Mouse (Mus musculus): ENCODE data around the gene Snx12. TPM values are rescaled to one million over a fixed set of nuclear protein-coding genes. Genes with fewer than 3 reads are reported as not detected.
A peak's percentile ranks its signal among the peaks of the same experiment; 100 is the strongest.
"Not testable (repeated sequence)": the region's sequence is repeated elsewhere in the genome, so short reads cannot be mapped to it uniquely, and the experiment has no call there.

Snx12 gene
- polyA plus RNA-seq, 1 experiment from 2014 or later: 54.4 TPM

GRCm38 (mm10) chrX:101120546-101120945, 101.8 kb downstream of the Snx12 start:
- no peak overlapping the region for H3K4me3 ChIP-seq (ENCODE audit: low read depth, low read length)
- no peak overlapping the region for H3K4me2 ChIP-seq (ENCODE audit: low read length)
- H3K4me1 ChIP-seq (ENCODE audit: control insufficient read depth, insufficient read depth, low read length): no peaks in the 10 kb centered on the region
- H3K27me3 ChIP-seq (replicated peaks; ENCODE audit: control insufficient read depth, insufficient read depth, low read length): no peaks in the 10 kb centered on the region
- no peak overlapping the region for H3K9ac ChIP-seq (ENCODE audit: low read length)
- ATAC-seq (no peak), DNase-seq (ENCODE audit: low spot score) (peak; percentile 7)
- H3K9me3 ChIP-seq (replicated peaks; ENCODE audit: control insufficient read depth, low read length): no peaks in the 10 kb centered on the region
- no peaks in the 10 kb centered on the region for H3K36me3 ChIP-seq (ENCODE audit: control insufficient read depth, insufficient read depth, low read length)
- H3K27ac ChIP-seq (ENCODE audit: low read depth, low read length): no peak overlapping the region
- WGBS: 59% methylated on average over 1 of the region's 1 CpGs

- no peaks in the 10 kb centered on the region for H3K27me3 ChIP-seq (replicated peaks; ENCODE audit: control insufficient read depth, insufficient read depth, low read length)
- WGBS: 49% methylated on average over 11 of the region's 11 CpGs
- ATAC-seq (no peak), DNase-seq (ENCODE audit: low spot score) (no peak)
- H3K9ac ChIP-seq (ENCODE audit: low read length): no peak within 1 kb of the TSS
- peak within 1 kb of the TSS; percentile 52 for H3K4me2 ChIP-seq (ENCODE audit: low read length)
- peak within 1 kb of the TSS; percentile 19 for H3K4me3 ChIP-seq (ENCODE audit: low read depth, low read length)
- no peak within 1 kb of the TSS for H3K27ac ChIP-seq (ENCODE audit: low read depth, low read length)
- H3K9me3 ChIP-seq (replicated peaks; ENCODE audit: control insufficient read depth, low read length): no peaks in the 10 kb centered on the region
- H3K36me3 ChIP-seq (ENCODE audit: control insufficient read depth, insufficient read depth, low read length): no peaks in the 10 kb centered on the region
- H3K4me1 ChIP-seq (ENCODE audit: control insufficient read depth, insufficient read depth, low read length): no peaks in the 10 kb centered on the region
Measured at GRCm38 (mm10) chrX:101085920-101086319, 136.4 kb downstream of the Snx12 start, which contains the start of gene Slc7a3. Gene Slc7a3 (minus strand): TSS chrX:101086020.

- not testable (repeated sequence) for H3K27ac ChIP-seq (ENCODE audit: low read depth, low read length); H3K9me3 ChIP-seq (replicated peaks; ENCODE audit: control insufficient read depth, low read length); DNase-seq (ENCODE audit: low spot score); H3K27me3 ChIP-seq (replicated peaks; ENCODE audit: control insufficient read depth, insufficient read depth, low read length); ATAC-seq; H3K9ac ChIP-seq (ENCODE audit: low read length); H3K4me1 ChIP-seq (ENCODE audit: control insufficient read depth, insufficient read depth, low read length); H3K36me3 ChIP-seq (ENCODE audit: control insufficient read depth, insufficient read depth, low read length)
- peak overlapping the region; percentile 52 for H3K4me2 ChIP-seq (ENCODE audit: low read length)
- 30% methylated on average over 6 of the region's 9 CpGs for WGBS
- peak overlapping the region; percentile 19 for H3K4me3 ChIP-seq (ENCODE audit: low read depth, low read length)
Measured at GRCm38 (mm10) chrX:101085211-101085610, 137.2 kb downstream of the Snx12 start.

GRCm38 (mm10) chrX:101084192-101084591, 138.2 kb downstream of the Snx12 start:
- DNase-seq (ENCODE audit: low spot score) (no peak), ATAC-seq (no peak)
- no peak overlapping the region for H3K9ac ChIP-seq (ENCODE audit: low read length)
- no peak overlapping the region for H3K27ac ChIP-seq (ENCODE audit: low read depth, low read length)
- WGBS: 50% methylated on average over 2 of the region's 2 CpGs
- H3K4me1 ChIP-seq (ENCODE audit: control insufficient read depth, insufficient read depth, low read length): no peaks in the 10 kb centered on the region
- H3K36me3 ChIP-seq (ENCODE audit: control insufficient read depth, insufficient read depth, low read length): no peaks in the 10 kb centered on the region
- no peaks in the 10 kb centered on the region for H3K9me3 ChIP-seq (replicated peaks; ENCODE audit: control insufficient read depth, low read length)
- no peak overlapping the region for H3K4me2 ChIP-seq (ENCODE audit: low read length)
- no peak overlapping the region for H3K4me3 ChIP-seq (ENCODE audit: low read depth, low read length)
- H3K27me3 ChIP-seq (replicated peaks; ENCODE audit: control insufficient read depth, insufficient read depth, low read length): no peaks in the 10 kb centered on the region

- 70% methylated on average over 1 of the region's 1 CpGs for WGBS
- no peak overlapping the region for H3K4me3 ChIP-seq (ENCODE audit: low read depth, low read length)
Measured at GRCm38 (mm10) chrX:101065245-101065644, 157.1 kb downstream of the Snx12 start.

GRCm38 (mm10) chrX:101063503-101063902, 158.9 kb downstream of the Snx12 start:
- no peak overlapping the region for H3K27ac ChIP-seq (ENCODE audit: low read depth, low read length)
- 43% methylated on average over 2 of the region's 2 CpGs for WGBS
- peak; percentile 68; the same call in 1 of the 2 replicates for ATAC-seq
- H3K36me3 ChIP-seq (ENCODE audit: control insufficient read depth, insufficient read depth, low read length): no peaks in the 10 kb centered on the region
- H3K4me1 ChIP-seq (ENCODE audit: control insufficient read depth, insufficient read depth, low read length): no peaks in the 10 kb centered on the region
- peak; percentile 72 for DNase-seq (ENCODE audit: low spot score)
- H3K9ac ChIP-seq (ENCODE audit: low read length): no peak overlapping the region
- no peaks in the 10 kb centered on the region for H3K9me3 ChIP-seq (replicated peaks; ENCODE audit: control insufficient read depth, low read length)
- no peak overlapping the region for H3K4me2 ChIP-seq (ENCODE audit: low read length)
- H3K27me3 ChIP-seq (replicated peaks; ENCODE audit: control insufficient read depth, insufficient read depth, low read length): no peaks in the 10 kb centered on the region
- H3K4me3 ChIP-seq (ENCODE audit: low read depth, low read length): no peak overlapping the region

More at GRCm38 (mm10) chrX:101065245-101065644, 157.1 kb downstream of the Snx12 start:
- Histone ChIP-seq H3K27me3 (replicated peaks; ENCODE audit: control insufficient read depth, insufficient read depth, low read length) (no peaks in the 10 kb centered on the region), H3K9ac (ENCODE audit: low read length) (no peak overlapping the region), H3K4me2 (ENCODE audit: low read length) (no peak overlapping the region), H3K4me1 (ENCODE audit: control insufficient read depth, insufficient read depth, low read length) (no peaks in the 10 kb centered on the region), H3K9me3 (replicated peaks; ENCODE audit: control insufficient read depth, low read length) (no peaks in the 10 kb centered on the region), H3K36me3 (ENCODE audit: control insufficient read depth, insufficient read depth, low read length) (no peaks in the 10 kb centered on the region), H3K27ac (ENCODE audit: low read depth, low read length) (no peak overlapping the region)
- DNase-seq (ENCODE audit: low spot score) (peak; percentile 66), ATAC-seq (no peak)

- H3K4me1 ChIP-seq (ENCODE audit: control insufficient read depth, insufficient read depth, low read length): no peaks in the 10 kb centered on the region
- ATAC-seq (no peak), DNase-seq (ENCODE audit: low spot score) (no peak)
- no peak within 1 kb of the TSS for H3K9ac ChIP-seq (ENCODE audit: low read length)
- H3K27me3 ChIP-seq (replicated peaks; ENCODE audit: control insufficient read depth, insufficient read depth, low read length): no peaks in the 10 kb centered on the region
- H3K4me2 ChIP-seq (ENCODE audit: low read length): no peak within 1 kb of the TSS
- WGBS: 88% methylated on average over 31 of the region's 31 CpGs
- H3K9me3 ChIP-seq (replicated peaks; ENCODE audit: control insufficient read depth, low read length): no peaks in the 10 kb centered on the region
- H3K27ac ChIP-seq (ENCODE audit: low read depth, low read length): no peak within 1 kb of the TSS
- H3K36me3 ChIP-seq (ENCODE audit: control insufficient read depth, insufficient read depth, low read length): no peaks in the 10 kb centered on the region
- no peak within 1 kb of the TSS for H3K4me3 ChIP-seq (ENCODE audit: low read depth, low read length)
Measured at GRCm38 (mm10) chrX:101059541-101059940, 162.8 kb downstream of the Snx12 start, which contains the start of gene Tex11. Gene Tex11 (minus strand): TSS chrX:101059667.

Other genes starting within 250 kb of the Snx12 start
- gene Tex11, start 162.9 kb downstream of the Snx12 start, polyA plus RNA-seq (2014; fragmentation: Nextera tagmentation; extraction: Ambion mirVana): 0.06 TPM in 1 of 2 replicates, not detected in the other
- gene Slc7a3, start 136.5 kb downstream of the Snx12 start, polyA plus RNA-seq (2014; fragmentation: Nextera tagmentation; extraction: Ambion mirVana): 1.9 and 2.2 TPM in 2 replicates
- gene Foxo4, start 32.0 kb upstream of the Snx12 start, polyA plus RNA-seq (2014; fragmentation: Nextera tagmentation; extraction: Ambion mirVana): 1.0 and 1.2 TPM in 2 replicates
- not detected in 2 replicates for gene Gm614, start 41.4 kb upstream of the Snx12 start, polyA plus RNA-seq (2014; fragmentation: Nextera tagmentation; extraction: Ambion mirVana)
- 6.2 and 6.5 TPM in 2 replicates for gene Il2rg, start 45.7 kb upstream of the Snx12 start, polyA plus RNA-seq (2014; fragmentation: Nextera tagmentation; extraction: Ambion mirVana)
- gene Gm20489, start 46.5 kb upstream of the Snx12 start, polyA plus RNA-seq (2014; fragmentation: Nextera tagmentation; extraction: Ambion mirVana): not detected in 2 replicates
- gene Med12, start 51.5 kb upstream of the Snx12 start, polyA plus RNA-seq (2014; fragmentation: Nextera tagmentation; extraction: Ambion mirVana): 24.7 and 25.0 TPM in 2 replicates
- 55.3 and 75.0 TPM in 2 replicates for gene Nlgn3, start 76.6 kb upstream of the Snx12 start, polyA plus RNA-seq (2014; fragmentation: Nextera tagmentation; extraction: Ambion mirVana)
- gene Gjb1, start 153.8 kb upstream of the Snx12 start, polyA plus RNA-seq (2014; fragmentation: Nextera tagmentation; extraction: Ambion mirVana): 0.25 and 0.37 TPM in 2 replicates
- 44.4 and 53.4 TPM in 2 replicates for gene Zmym3, start 198.3 kb upstream of the Snx12 start, polyA plus RNA-seq (2014; fragmentation: Nextera tagmentation; extraction: Ambion mirVana)
- 433 and 489 TPM in 2 replicates for gene Nono, start 206.8 kb upstream of the Snx12 start, polyA plus RNA-seq (2014; fragmentation: Nextera tagmentation; extraction: Ambion mirVana)
- gene Itgb1bp2, start 226.5 kb upstream of the Snx12 start, polyA plus RNA-seq (2014; fragmentation: Nextera tagmentation; extraction: Ambion mirVana): 0.88 and 1.1 TPM in 2 replicates